Mouse (Mus musculus): ENCODE measurements at regions not wholly inside any gene's neighbourhood (a gene's known extent, or its start where the extent isn't known, plus 50 kb on each side); places are given as distances from the start of the nearest gene placed in this dataset.
"Not testable (repeated sequence)": the region's sequence is repeated elsewhere in the genome, so short reads cannot be mapped to it uniquely, and the experiment has no call there.

- no peak for DNase-seq
Observed at GRCm38 (mm10) chr16:12703818-12704590, 405.5 kb upstream of the Ercc4 start.

GRCm38 (mm10) chr16:12706907-12707306 lies 402.6 kb upstream of the Ercc4 start:
- no peak for DNase-seq

GRCm38 (mm10) chr16:12721368-12721767 lies 388.1 kb upstream of the Ercc4 start:
- not testable (repeated sequence) for DNase-seq

GRCm38 (mm10) chr16:12726043-12726442 lies 383.4 kb upstream of the Ercc4 start:
- no peak for DNase-seq

GRCm38 (mm10) chr16:12730167-12730730 lies 379.2 kb upstream of the Ercc4 start:
- not testable (repeated sequence) for DNase-seq

GRCm38 (mm10) chr16:12731588-12731987 lies 377.9 kb upstream of the Ercc4 start:
- DNase-seq = no peak

- DNase-seq = no peak
Observed at GRCm38 (mm10) chr16:12742472-12742871, 367.0 kb upstream of the Ercc4 start.

GRCm38 (mm10) chr16:12753181-12753580 lies 356.3 kb upstream of the Ercc4 start:
- DNase-seq = no peak

- DNase-seq = no peak
Observed at GRCm38 (mm10) chr16:12754361-12754760, 355.1 kb upstream of the Ercc4 start.

GRCm38 (mm10) chr16:12758594-12758993 lies 350.9 kb upstream of the Ercc4 start:
- peak; percentile 5 for DNase-seq

- no peak for DNase-seq
Observed at GRCm38 (mm10) chr16:12764166-12764565, 345.3 kb upstream of the Ercc4 start.

- DNase-seq = no peak
Observed at GRCm38 (mm10) chr16:12764608-12765007, 344.9 kb upstream of the Ercc4 start.

GRCm38 (mm10) chr16:12766846-12767245 lies 342.6 kb upstream of the Ercc4 start:
- no peak for DNase-seq

GRCm38 (mm10) chr16:12768161-12768895 lies 341.2 kb upstream of the Ercc4 start:
- no peak for DNase-seq

- no peak for DNase-seq
Observed at GRCm38 (mm10) chr16:12770482-12770881, 339.0 kb upstream of the Ercc4 start.

GRCm38 (mm10) chr16:12772535-12772934 lies 336.9 kb upstream of the Ercc4 start:
- DNase-seq = no peak

- DNase-seq = no peak
Observed at GRCm38 (mm10) chr16:12775876-12776275, 333.6 kb upstream of the Ercc4 start.

- DNase-seq = no peak
Observed at GRCm38 (mm10) chr16:12779079-12779478, 330.4 kb upstream of the Ercc4 start.

GRCm38 (mm10) chr16:12780635-12781034 lies 328.8 kb upstream of the Ercc4 start:
- no peak for DNase-seq

GRCm38 (mm10) chr16:12785828-12786227 lies 323.7 kb upstream of the Ercc4 start:
- no peak for DNase-seq

- no peak for DNase-seq
Observed at GRCm38 (mm10) chr16:12798523-12798922, 311.0 kb upstream of the Ercc4 start.

- DNase-seq = no peak
Observed at GRCm38 (mm10) chr16:12800181-12800580, 309.3 kb upstream of the Ercc4 start.

- DNase-seq = no peak
Observed at GRCm38 (mm10) chr16:12802651-12803050, 306.8 kb upstream of the Ercc4 start.
